Mouse (Mus musculus): ENCODE measurements around the gene Adcy5.

Adcy5 gene

DNA sequence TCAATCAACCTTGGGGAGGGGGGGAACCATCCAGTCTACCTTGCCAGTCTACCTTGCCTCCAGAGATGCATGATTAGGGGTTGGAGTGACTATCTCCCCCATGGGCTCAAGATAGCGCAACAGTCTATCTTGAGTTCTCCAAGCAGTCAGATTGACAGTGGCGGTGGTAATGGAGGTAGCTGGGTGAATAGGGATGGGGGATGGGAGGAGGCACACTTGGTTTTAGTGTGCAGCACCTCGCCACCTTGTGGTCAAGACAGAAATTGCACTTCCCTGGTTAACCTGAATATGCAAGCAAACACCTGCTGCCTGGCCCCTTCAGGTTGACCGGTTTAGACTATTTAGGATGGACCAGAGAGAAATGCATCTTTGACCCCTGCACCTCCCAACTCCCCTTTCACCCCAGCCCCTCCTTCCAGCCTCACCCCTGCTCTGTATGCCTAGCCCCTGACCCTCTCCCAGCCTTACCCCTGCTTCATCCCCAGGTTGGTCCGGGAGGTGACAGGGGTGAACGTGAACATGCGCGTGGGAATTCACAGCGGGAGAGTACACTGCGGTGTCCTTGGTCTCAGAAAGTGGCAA is 115.8 kb downstream of the Adcy5 start:
- peak; percentile 67 for DNase-seq (ENCODE audit: low read depth, low spot score)

DNA sequence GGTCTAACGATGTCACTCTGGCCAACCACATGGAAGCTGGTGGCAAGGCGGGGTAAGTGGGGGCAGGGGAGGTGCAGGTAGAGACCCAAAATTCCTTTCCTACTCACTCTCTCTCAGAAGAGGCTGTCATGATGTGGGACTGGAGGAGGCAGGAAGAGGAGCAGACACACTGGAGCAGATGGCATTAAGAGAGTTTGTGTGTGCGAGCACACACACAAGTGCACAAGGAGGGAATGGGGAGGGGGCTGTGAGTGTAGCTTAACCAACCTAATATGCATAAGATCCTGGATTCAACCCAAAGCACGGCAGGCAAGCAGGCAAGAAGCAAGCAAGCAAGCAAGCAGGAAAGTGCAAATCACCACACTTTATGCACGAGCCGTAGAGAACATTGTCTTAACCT is 116.3 kb downstream of the Adcy5 start:
- no peak for DNase-seq (ENCODE audit: low read depth, low spot score)

DNA sequence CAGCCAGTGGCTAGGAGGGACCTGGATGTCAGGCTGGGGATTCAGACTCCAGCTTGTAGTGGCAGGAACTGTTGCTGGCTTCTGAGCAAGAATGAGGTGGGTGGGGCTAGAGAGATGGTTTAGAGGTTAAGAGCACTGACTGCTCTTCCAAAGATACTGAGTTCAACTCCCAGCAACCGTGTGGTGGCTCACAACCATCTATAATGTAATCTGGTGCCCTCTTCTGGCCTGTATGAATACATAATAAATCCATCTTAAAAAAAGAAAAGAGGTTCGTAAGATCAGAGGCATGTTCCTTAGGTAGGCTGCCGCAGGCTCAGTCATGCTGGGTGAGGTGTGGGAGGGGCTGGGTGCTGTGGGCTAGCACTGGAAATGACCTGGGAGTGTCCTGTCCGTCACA is 116.9 kb downstream of the Adcy5 start:
- no peak for DNase-seq (ENCODE audit: low read depth, low spot score)

DNA sequence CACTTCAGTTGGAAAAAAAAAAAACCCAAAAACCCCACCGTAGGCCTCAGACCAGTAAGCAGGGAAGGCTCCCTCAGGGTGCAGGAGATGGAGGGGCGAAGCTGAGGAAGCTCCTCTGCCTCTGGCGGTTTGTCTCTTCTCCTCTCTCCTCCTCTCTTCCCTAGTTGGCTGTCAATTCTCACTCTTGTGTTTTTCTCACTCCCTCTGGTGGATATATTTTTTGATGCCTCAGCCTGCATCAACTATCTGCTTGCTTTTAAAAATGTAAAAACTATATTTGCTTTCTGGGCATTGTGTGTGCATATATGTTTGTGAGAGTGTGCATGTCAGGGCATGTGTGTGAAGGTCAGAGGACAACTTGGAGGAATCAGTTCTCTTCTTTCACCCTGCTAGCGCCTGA is 117.7 kb downstream of the Adcy5 start:
- DNase-seq (ENCODE audit: low read depth, low spot score), result no peak

DNA sequence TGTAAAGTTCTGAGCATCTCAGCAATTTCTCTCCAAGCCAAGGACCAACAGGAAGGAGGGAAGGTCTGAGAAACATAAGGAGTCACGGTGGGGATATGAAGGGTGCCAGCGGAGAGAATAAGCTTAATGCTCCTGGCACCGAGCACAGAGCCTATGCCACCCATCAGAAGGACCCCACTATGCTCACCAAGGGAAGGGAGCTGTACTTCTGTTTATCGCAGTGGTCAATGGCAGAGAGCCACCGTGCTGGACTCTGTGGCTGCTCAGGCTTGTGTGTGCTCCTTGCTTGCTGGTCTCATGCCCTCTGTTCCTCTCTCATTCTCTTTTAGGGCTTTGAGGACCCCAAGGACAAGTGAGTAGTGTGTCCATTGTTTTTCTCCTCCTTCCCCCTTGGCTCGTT is 123.5 kb downstream of the Adcy5 start:
- DNase-seq (ENCODE audit: low read depth, low spot score), result no peak

DNA sequence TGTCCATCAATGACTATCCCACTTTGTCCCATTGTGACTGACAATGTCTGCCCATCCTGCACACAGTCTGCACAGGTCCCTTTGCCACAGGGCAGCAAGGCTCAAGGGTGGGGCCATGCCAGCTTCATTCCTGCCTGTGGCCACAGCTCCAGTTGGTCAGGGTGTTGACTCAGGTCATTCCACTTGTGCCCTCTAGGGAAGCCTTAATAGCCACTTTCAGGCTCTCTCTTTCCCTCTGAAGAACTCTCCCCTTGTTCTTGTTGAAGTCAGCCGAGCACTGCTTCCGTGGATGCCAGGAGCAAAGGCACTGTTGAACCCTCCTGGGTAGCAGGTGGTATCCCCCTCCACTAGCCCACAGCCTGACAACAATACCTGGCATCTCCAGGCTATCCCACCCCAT is 127.8 kb downstream of the Adcy5 start:
- DNase-seq (ENCODE audit: low read depth, low spot score), result no peak

DNA sequence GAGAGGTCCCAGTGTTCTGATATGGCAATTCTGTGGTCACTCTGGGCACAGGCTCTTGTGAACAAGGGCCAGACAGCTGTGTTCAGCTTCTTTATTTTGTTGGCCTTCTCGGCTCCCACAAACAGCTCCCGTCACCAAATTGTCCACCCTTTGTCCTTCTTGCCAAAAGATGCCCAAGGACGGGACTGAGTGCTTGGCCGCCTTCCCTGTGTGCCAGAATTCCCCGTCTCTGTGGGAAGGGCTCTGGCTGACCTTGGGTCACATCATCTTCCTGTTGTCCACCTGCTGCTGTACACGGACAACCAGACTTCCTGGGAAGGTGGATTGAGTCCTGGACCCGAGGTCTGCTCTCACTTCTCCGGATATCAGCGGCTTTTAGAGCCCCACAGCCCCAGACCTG is 131.1 kb downstream of the Adcy5 start:
- no peak for DNase-seq (ENCODE audit: low read depth, low spot score)

DNA sequence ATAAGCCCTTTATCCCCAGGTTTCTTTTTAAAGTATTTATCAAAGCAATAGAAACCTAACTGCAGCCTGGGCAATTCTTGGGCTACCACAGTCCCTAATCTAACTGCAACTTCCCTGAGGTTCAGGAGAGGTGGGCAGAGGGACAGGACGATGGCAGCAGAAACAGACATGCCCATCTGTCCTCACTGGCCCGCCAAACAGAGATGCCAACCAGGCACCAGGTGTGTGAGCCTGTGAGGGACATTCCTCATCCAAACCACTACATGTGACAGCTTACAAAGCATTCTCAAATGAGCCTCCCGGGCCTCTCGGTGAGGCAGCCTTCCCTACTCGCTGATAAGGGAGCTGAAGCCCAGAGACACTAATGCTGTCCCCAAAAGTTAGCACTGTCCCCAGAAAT is 132.6 kb downstream of the Adcy5 start:
- no peak for DNase-seq (ENCODE audit: low read depth, low spot score)

DNA sequence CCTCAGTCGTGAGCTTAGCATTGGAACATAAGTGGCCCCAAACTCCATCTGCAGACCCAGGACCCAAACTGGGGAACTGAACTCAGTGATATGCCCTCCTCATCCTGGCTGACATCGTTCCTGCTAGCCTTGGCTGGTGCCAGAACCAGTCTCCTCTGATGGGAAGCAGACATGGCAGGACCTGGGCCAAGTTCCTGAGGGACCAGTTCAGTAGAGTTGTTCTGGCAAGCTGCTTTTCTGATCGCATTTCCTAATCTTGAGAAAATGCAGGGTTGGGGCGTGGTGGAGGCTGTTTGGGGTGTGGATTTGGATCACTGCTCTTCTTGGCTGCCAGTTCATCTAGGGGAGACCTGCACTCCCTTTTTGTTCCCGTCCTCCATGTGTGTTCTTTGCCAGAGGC is 143.1 kb downstream of the Adcy5 start:
- no peak for DNase-seq (ENCODE audit: low read depth, low spot score)

DNA sequence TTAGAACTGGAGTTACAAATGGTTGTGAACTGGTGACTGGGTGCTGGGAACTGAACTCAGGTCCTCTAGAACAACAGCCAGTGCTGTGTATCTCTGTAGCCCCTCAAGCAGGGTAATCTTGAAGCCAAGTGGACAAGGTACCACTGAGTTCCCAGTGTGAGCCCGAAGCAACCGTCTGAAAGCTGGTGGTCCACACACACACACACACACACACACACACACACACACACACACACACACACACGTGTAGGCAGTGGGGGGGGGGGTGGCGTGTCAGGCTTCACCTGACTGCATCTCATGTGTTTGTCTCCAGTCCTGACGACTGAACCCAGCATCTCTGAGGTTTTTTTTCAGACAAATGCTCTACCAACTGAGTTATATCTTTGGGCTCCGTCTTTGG is 145.5 kb downstream of the Adcy5 start:
- DNase-seq (ENCODE audit: low read depth, low spot score), result no peak

DNA sequence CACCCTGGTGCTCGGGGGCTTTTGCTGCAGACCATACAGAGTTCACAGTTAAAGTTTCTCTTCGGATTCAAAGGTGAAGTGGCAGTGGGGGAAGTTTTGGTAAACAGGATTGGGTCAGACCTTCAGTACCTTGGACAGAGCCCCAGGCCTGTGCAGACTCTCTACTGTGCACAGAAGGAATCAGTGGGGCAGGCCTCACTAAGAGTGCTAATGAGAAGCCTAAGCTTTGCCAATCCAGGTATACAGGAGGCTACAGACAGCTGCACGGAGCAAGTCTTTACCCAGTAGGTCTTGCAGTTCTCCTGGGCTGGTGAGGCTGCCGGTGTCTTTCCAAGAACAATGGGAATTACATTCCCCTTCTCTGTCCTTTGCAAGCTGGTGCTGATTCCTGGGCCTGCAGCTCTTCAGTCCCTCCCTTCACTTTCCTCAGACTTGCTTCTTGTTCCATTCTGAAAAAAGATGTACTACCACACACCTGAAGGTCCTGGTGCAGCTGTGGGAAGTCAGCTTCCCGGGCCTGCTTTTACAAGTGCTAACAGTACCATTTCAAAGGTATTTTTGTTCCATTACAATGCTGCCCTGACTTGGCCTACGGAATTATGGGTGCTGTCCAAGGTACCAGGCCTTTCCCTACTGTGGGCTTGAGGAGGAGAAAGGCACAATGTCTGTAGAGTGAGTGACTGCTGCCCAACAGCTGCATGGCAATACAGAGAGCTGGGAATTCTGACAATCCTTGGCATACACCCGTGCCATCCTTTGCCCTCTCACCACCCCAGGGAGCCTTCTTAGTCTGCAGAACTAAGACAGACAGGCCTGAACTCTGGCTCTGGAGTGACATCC is 148.0 kb downstream of the Adcy5 start:
- DNase-seq (ENCODE audit: low read depth, low spot score), result no peak

DNA sequence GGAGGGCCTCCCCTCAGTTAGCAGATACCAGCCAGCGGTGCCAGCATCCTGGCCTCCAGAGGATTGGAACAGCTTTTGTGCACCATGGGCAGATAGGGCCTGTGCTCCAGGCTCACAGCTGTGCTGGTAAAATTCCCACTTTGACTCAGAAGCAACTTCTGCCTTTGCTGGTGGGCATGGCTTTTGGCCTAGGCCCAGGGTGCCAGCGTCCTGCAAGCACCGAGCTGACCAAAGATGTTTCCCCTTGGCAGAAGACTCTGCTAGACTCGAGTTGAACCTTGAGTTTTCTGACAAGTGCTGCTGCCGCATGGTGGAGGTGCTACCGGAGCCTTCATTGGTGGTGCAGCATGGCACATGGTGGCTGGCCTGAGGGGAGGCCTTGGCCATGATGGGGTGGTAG is 149.0 kb downstream of the Adcy5 start:
- no peak for DNase-seq (ENCODE audit: low read depth, low spot score)

DNA sequence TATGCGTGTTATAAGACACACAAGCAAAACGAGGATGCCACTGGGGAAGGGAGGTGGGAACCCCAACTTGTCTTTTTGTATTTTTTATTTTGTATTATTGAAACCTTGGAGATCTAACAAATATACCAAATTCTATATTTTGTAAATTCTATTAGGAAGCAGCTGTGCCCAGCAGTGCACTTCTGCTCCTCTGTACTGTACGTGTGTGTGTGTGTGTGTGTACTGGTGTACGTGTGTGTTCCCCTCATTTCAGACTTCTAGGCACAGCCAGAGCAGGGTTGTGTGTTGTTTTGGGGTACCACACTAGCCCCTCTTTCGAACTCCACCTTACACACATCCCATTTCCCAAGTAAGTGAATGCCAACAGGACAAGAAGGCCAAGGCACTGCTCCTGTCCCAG is 149.7 kb downstream of the Adcy5 start:
- DNase-seq (ENCODE audit: low read depth, low spot score), result no peak

DNA sequence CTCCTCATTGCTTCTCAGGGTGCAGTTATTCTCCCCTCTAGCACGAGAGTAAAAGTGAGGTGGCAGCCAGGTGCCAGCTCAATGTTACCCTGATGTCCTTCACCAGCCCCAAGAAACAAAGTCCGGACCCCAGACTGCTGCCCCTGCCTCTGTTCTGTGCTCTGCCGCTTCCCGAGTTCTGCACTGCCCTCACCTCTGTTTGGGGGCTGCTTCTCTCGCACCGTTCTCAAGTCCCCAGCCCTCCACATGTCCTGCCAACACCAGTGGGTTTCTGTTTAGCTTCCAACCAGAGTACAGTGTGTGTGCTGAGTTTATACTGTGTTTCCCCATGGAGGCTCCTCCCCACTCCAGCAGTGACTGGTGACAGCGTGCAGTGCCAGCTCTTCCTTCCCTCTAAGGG is 150.5 kb downstream of the Adcy5 start:
- DNase-seq (ENCODE audit: low read depth, low spot score), result no peak

DNA sequence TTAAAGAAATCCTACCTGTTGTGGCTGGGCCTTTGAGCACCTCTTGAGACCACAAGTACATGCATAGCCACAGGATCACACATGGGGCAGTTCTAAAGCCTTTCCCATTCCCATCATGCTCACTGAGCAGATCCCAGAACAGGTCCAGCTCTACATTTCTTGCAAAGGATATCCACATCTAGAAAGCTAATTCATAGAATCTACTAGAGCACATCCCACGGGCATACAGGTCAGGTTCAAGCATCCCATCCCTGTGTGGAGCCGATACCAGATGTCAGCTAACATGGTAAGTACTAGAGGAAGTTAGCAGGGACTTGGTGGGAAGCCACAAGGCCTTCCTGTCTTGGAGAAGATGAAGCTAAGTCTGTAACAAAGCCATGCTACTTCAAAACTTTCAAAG is 152.0 kb downstream of the Adcy5 start:
- DNase-seq (ENCODE audit: low read depth, low spot score), result no peak

DNA sequence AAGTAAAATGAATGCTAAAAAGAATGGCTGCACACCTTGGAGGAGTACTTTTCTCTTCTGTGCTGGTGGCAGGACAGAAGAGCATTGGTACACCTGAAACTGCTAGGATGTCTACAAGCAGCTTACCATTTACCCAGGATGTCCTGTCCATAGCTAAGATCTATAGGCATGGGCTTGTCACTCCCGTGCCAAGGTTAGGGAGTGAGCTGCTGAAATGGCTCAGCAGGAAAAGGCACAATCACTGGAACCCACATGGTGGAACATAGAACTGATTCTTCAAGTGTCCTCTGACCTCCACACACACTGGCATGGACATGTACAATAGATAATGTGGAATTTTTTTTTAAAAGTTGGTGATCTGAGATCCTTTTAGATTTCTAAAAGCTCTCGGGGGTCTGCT is 152.7 kb downstream of the Adcy5 start:
- DNase-seq (ENCODE audit: low read depth, low spot score), result no peak

DNA sequence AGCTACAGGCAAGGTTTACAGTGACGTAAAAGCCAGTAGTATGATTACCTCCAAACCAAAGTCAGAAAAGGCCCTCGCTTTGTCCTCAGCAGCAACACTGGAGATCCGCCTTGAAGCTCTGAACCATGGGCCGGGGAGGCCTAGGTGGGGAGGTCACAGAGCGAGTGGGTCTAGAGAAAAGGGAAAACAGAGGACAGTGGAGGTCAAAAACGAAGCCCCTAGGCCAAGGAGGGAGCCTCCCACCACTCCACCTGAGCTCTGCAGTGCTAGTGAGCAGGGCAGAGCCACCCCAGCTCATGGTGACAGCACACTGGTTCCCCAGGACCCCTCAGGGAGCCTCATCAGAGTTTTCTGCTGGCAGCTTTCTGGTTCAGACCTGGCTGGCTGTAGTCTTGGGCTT is 153.3 kb downstream of the Adcy5 start:
- no peak for DNase-seq (ENCODE audit: low read depth, low spot score)

DNA sequence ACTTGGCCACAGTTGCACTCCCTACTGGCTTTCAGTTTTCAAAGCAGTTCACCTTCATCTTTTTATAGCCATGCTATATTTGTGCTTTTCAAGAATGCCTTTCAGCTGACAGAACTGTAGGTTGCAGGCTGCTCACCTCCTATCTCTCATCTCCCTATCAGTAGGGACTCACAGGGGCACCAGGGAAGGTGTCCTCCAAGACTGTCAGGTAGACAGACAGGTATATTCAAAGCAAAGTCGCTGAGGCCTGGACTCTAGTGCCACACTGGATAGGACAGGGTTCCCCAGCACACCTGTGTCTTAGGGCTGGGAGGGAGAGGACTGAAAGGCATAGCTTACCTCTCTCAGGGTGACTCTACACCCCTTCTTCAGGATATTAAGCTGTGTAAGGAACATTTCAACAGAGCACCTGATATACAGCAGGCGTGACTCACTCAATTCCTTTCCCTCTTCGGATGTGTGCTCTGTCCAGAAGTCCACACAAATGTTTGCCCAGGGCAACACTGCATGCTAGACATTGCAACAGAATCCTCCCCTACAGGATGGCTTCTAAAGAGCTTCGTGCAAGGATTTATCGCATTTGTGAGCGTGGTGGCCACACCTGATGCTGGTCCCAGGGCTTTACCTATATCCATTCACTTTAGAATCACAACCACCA is 153.9 kb downstream of the Adcy5 start:
- DNase-seq (ENCODE audit: low read depth, low spot score), result no peak

DNA sequence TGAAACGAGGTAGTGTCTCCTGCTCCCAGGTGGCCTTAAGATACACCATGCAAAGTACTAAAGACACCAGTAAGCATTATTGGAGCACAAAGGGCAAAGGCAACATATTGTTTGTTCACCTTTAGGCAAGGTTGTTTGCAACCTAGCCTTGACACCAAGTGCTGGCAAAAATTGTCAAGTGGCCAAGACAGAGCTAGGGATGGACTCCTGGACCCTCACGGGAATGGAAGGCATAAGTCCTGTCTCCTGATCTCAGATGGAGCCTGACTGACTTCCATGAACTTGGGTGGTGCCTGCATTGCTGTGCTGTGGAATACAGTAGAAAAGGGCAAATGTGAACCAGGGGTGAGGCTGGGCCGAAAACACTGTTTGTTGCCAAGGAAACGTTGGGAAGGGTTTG is 155.0 kb downstream of the Adcy5 start:
- no peak for DNase-seq (ENCODE audit: low read depth, low spot score)

DNA sequence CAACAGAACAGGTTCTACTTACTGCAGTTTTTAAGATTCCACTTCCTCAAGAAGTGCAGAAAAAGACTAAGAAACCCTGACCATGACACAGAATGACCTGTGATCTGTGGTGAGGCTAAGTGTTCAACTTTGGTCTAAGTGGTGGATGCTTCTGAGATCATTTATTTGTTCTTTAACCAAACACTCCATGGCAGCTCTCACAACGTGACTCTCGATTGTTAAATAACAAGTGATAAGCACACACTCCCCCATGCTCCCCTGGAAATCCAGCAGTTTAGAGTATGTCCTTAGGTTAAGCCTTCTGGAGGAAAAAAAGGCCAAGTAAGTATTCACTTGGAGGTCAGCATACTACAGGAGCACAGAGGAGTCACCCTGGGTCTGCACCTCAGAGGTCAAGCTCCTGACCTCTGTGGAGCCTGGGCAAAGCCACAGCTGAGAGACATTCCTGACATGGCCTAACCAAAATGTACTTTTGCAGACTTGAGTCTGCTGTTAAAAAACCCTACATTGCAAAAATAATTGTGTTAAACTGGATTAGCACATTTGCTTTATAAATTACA is 156.0 kb downstream of the Adcy5 start:
- no peak for DNase-seq (ENCODE audit: low read depth, low spot score)

DNA sequence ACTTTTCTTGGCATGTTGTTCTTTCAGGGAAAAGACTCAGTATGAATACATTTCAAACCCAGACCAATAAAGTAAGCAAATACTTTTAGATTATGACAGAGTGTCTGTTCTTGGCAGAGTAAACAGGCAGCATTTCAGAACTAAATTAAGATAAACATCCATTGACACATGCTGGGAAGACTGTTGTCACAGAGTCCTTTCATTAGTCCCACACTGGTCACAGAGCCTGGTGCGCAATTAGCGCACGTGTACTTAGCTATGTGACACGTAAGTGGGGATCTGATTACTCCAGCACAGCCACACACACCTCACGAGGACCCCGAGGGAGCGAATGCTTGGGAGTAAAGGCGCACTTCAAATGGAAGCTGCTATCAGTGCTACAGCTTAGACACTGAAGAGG is 156.9 kb downstream of the Adcy5 start:
- DNase-seq (ENCODE audit: low read depth, low spot score), result no peak

DNA sequence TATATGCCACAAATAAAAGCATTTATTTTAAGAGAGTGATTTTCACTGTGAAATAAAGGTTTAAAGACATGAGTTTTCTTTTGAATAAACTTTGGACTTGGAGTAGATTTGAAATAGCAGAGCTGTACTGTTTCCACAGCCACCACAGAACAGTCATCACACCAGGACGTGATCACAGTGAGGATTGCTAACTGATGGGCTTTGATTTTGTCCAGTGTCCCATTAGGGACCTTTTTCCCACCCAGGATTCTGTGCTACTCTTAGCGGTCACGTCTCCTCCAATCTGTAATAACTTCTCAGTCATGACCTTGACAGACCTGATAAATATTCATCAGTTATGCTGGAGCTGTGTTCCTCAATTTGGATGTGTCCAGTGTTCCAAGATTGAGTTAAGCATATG is 160.8 kb downstream of the Adcy5 start:
- DNase-seq (ENCODE audit: low read depth, low spot score), result no peak

DNA sequence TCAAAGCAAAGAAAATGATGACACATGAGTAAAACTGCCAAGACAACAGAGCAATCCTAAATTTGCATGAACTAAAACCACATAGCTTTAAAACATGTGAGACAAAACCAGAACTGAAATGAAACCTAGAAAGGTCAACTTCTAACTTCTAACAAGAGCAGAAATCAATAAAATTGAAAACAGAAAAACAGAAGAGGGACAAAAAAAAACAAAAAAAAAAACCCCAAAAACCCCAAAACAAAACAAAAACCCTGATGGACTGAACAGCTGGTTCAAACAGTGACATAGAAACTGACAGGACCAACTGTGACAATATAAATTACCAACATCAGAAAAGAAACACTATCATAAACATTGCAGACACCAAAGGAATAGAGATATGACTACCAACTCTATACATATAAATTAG is 162.2 kb downstream of the Adcy5 start:
- DNase-seq (ENCODE audit: low read depth, low spot score), result no peak
